Mouse (Mus musculus) erythroblast, embryonic 14.5 days (primary cell): Measurements from ENCODE around the gene Atxn2l. TPM values are rescaled to one million over a fixed set of nuclear protein-coding genes. Genes with fewer than 3 reads are reported as not detected.
"Not testable (repeated sequence)": the region's sequence is repeated elsewhere in the genome, so short reads cannot be mapped to it uniquely, and the experiment has no call there.

ENCODE experiments used
- H3K27me3 ChIP-seq: 2 replicates; pipeline ENCODE4 v1.6.1; 2012; ENCODE audit warnings: inconsistent platforms; ENCODE audit not compliant: control insufficient read depth
- H3K36me3 ChIP-seq: 2 replicates; pipeline ENCODE4 v1.6.1; 2012; ENCODE audit warnings: mild to moderate bottlenecking, inconsistent platforms; ENCODE audit not compliant: control insufficient read depth
- H3K4me1 ChIP-seq: 2 replicates; pipeline ENCODE4 v1.6.1; 2012; ENCODE audit warnings: inconsistent platforms; ENCODE audit not compliant: control insufficient read depth
- H3K4me3 ChIP-seq: replicated peaks from 2 replicates; pipeline ENCODE3; 2012; ENCODE audit warnings: moderate library complexity, mild to moderate bottlenecking, inconsistent platforms
- H3K9me3 ChIP-seq: 2 replicates; pipeline ENCODE4 v1.6.1; 2012; ENCODE audit warnings: low read length, inconsistent platforms, mixed read lengths; ENCODE audit not compliant: control insufficient read depth
- GATA1 ChIP-seq: IDR thresholded peaks from 2 replicates; pipeline ENCODE4 v1.6.1; 2012; ENCODE audit warnings: low read length, inconsistent platforms, mixed read lengths
- TAL1 ChIP-seq: IDR thresholded peaks from 3 replicates; pipeline ENCODE4 v1.6.1; 2012; ENCODE audit warnings: low read length, inconsistent platforms, mixed read lengths
- polyA plus RNA-seq: library from polyadenylated mRNA; stranded (reverse); fragments of >175 nt; gene quantifications from 2 replicates; pipeline ENCODE4 v1.2.3, GENCODE M21; 2012

Gene Atxn2l
- polyA plus RNA-seq, 1 experiment, result 56.8 TPM

DNA sequence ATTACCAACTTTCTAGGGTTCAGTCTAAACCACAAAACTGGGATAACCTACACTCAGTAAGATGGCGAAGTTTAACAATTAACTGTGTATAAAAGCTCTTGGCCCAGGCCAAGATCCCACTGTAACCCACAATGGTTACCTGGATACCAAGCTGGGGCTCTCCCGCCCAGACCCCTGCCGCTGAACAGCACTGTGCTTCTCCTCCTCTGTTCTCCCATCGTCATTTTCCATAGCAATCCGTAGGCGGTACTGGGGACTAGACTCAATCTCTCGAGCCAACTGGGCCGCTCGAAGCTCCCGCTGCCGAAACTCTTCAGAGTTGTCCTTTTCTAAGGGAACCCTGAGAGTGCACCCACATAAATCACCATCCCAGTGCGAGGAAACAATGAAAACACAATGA, 5.3 kb downstream of the Atxn2l start:
- TF ChIP-seq GATA1 (no peak), TAL1 (no peak)
- Histone ChIP-seq H3K4me3 (no peak overlapping the region), H3K36me3 (peaks cover 84% of the 10 kb centered on the region), H3K27me3 (no peaks in the 10 kb centered on the region), H3K4me1 (peaks cover 39% of the 10 kb centered on the region), H3K9me3 (no peaks in the 10 kb centered on the region)

DNA sequence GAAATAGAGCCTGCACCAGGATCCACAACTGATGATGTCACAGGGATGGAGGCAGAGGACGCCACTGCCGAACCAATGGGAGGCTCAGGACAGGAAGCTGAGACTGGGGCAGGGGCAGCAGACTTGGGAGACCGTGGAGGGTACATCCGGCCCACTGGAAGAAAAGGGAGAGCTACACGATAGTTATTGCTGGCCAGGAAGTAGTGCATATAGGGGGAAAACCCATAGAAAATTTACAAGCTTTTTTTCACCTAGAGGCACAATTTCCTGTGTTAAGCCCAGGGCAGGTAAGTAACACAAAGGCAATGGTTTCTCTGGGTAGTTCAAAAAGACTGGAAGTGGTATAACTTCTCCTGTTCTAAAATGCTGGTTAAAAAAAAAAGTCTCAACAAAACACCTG, 6.8 kb downstream of the Atxn2l start:
- TF ChIP-seq TAL1 (no peak), GATA1 (no peak)
- Histone ChIP-seq H3K4me1 (peaks cover 45% of the 10 kb centered on the region), H3K9me3 (no peaks in the 10 kb centered on the region), H3K36me3 (peaks cover 98% of the 10 kb centered on the region), H3K27me3 (no peaks in the 10 kb centered on the region), H3K4me3 (no peak overlapping the region)

DNA sequence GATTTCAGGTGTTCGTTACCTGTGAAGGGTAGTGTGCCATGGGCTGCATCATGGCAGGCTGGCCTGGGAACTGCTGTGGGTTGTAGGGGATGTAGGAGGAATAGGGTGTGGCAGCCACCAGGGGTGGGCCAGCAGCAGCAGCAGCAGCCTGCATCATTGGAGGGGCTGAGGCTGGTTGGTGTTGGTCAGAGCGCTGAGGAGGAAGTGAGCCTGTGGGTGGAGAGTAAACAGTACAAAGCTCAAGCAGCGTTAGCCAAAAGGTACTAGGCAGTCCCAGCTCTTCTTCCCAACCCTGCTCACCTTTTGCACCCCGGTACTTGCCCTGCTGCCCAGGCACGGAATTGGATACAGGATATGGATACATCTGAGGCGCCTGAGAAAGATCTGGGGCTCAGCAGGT, 9.1 kb downstream of the Atxn2l start:
- Histone ChIP-seq H3K36me3 (peaks cover 98% of the 10 kb centered on the region), H3K4me3 (no peak overlapping the region), H3K27me3 (no peaks in the 10 kb centered on the region), H3K4me1 (peaks cover 26% of the 10 kb centered on the region), H3K9me3 (no peaks in the 10 kb centered on the region)
- TF ChIP-seq TAL1, result no peak
- no peak for TF ChIP-seq GATA1

DNA sequence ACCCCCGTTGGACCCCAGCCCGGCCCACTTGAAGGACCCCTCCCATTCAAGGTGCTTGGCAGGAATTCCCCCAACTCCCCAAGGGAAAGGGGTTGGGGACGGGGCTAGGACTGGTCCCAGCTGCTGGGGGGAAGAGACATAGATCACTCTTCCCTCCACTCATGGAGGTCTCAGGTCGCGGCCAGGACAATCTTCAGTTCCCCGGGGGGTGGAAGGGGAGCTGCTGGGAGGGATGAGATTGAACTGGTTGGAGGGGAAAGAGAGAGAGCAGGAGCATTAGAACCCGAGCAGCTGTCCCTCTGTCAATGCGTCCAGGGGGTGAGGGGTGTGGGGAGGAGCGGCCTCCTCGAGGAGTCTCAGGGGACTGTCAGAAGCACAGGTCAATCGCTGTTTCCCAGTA, 11.3 kb downstream of the Atxn2l start:
- peaks cover 27% of the 10 kb centered on the region for H3K4me1 ChIP-seq
- no peaks in the 10 kb centered on the region for H3K9me3 ChIP-seq
- no peak for TF ChIP-seq GATA1
- no peak for TF ChIP-seq TAL1
- H3K36me3 ChIP-seq, result peaks cover 86% of the 10 kb centered on the region
- no peak overlapping the region for H3K4me3 ChIP-seq
- no peaks in the 10 kb centered on the region for H3K27me3 ChIP-seq

GRCm38 (mm10) chr7:126491005-126491404, 12.2 kb downstream of the Atxn2l start:
- Histone ChIP-seq H3K27me3 (no peaks in the 10 kb centered on the region), H3K4me3 (no peak overlapping the region), H3K36me3 (peaks cover 76% of the 10 kb centered on the region), H3K4me1 (peaks cover 32% of the 10 kb centered on the region), H3K9me3 (no peaks in the 10 kb centered on the region)
- TF ChIP-seq TAL1 (no peak), GATA1 (no peak)

GRCm38 (mm10) chr7:126487617-126488385, 15.4 kb downstream of the Atxn2l start:
- Histone ChIP-seq H3K4me3 (peak overlapping the region; percentile 86), H3K4me1 (peaks cover 35% of the 10 kb centered on the region), H3K36me3 (peaks cover 44% of the 10 kb centered on the region)
- not testable (repeated sequence) for H3K9me3 ChIP-seq, H3K27me3 ChIP-seq

DNA sequence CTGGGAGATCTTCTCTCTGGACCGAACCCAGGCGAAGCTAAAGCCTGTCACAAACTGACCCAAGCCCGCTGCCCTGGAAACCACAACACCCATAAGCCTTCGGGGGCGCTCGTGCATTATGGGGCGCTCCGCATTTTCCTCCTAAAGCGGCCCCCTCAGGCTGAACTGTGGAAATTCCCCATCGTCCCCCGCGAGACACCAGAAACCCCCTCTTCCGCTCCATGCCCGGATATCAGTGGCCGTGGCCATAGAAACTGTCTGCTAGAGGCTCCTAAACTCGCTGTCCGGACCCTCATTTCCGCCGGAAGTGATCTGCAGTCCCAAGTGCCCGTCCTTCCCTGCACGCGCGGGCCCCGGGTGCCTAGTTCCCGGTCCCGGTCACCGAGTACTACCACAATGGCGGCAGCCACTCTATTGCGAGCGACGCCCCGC, 16.2 kb downstream of the Atxn2l start, which contains the start of gene Tufm:
Gene Tufm (plus strand): TSS at position 310 of the 432 bp plus-strand sequence.
- Histone ChIP-seq H3K9me3 (no peaks in the 10 kb centered on the region), H3K27me3 (no peaks in the 10 kb centered on the region), H3K4me3 (peak within 1 kb of the TSS; percentile 86), H3K4me1 (peaks cover 40% of the 10 kb centered on the region), H3K36me3 (peaks cover 37% of the 10 kb centered on the region)
- no peak for TF ChIP-seq TAL1
- TF ChIP-seq GATA1, result no peak

DNA sequence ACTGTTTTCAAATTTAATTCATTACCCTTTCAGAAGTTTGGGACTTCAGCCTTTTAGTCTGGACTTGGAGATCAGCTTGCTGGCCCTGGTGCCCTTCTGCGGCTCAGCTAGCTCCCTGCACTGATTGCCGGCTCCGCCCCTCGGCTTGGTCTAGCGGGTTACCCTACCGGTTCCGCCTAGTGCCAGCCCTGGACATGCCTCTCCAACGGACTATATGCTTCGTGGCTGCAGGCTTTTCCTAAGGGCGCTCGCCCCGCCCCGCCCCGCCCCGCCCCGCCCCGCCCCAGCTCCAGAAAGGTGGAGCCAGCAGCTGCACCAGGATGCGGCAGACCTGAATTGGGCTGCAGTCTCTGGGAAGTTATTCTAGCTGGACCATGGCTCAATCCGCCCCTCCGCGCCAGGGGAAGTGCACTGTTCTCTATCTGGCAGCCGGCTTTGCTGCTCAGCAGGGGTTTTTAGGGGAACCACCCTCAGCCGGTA, 20.8 kb downstream of the Atxn2l start:
- no peaks in the 10 kb centered on the region for H3K9me3 ChIP-seq
- no peak for TF ChIP-seq GATA1
- no peak for TF ChIP-seq TAL1
- peak overlapping the region; percentile 52 for H3K4me3 ChIP-seq
- no peaks in the 10 kb centered on the region for H3K27me3 ChIP-seq
- no peaks in the 10 kb centered on the region for H3K36me3 ChIP-seq
- peaks cover 26% of the 10 kb centered on the region for H3K4me1 ChIP-seq

DNA sequence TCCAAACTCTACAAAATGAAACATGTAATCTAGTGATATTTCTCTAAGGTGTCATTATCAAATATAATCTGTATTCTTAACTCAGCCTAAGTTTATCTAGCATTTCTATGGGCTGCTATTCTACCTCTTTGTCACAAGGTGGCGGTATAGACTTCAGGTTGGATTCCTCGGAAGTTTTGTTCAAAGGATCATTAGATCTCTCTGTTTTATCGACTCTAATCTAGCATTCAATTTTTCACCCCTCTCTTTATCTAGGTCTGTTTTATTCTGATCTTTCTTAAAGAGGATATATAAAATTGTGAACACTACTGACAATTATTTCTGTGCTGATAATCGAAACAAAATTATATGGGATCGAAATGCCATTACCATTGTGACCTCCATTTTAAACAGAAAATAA, 21.5 kb downstream of the Atxn2l start:
- TF ChIP-seq TAL1 (no peak), GATA1 (no peak)
- no peaks in the 10 kb centered on the region for H3K9me3 ChIP-seq
- peak overlapping the region; percentile 52 for H3K4me3 ChIP-seq
- H3K27me3 ChIP-seq, result no peaks in the 10 kb centered on the region
- peaks cover 22% of the 10 kb centered on the region for H3K4me1 ChIP-seq
- no peaks in the 10 kb centered on the region for H3K36me3 ChIP-seq

DNA sequence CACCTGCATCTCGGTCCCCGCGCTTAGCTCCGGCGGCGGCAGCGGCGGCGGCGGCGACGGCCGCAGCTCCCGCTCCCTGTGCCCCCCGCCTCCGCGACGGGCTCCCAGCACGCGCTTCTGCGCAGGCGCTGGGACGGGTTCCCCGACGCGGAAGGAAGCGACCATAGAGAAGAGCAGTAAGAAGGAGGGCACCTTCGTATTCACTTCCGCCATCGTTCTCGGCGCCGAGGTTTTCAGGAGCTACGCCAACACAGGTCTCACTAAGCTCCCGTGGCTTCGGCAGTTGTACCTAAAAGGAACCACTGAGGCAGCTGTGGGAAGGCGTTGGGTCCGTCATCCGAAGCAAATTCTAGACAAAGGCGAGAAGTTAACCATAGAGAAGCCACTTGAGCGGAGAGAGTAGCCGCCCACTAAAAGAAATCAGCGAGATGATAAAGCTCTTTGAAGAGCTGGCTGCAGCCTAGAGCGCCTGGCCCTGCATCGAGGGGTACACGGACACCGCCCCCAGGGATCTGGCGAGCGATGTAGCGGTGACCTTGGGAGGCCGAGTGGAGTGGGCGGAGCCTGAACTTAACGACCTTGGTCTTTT, 28.1 kb downstream of the Atxn2l start, which contains the start of gene Sh2b1:
Gene Sh2b1 (minus strand): TSS at position 432 of the 589 bp plus-strand sequence.
- H3K4me1 ChIP-seq, result peaks cover 43% of the 10 kb centered on the region
- no peaks in the 10 kb centered on the region for H3K27me3 ChIP-seq
- peaks cover 28% of the 10 kb centered on the region for H3K36me3 ChIP-seq
- TF ChIP-seq TAL1 (no peak), GATA1 (no peak)
- no peaks in the 10 kb centered on the region for H3K9me3 ChIP-seq
- peak within 1 kb of the TSS; percentile 78 for H3K4me3 ChIP-seq
